Mouse (Mus musculus): ENCODE results near the gene Defb9. TPM values are rescaled to one million over a fixed set of nuclear protein-coding genes. Genes with fewer than 3 reads are reported as not detected.

Defb9 gene
- polyA plus RNA-seq (2014; fragmentation: Illumina TruSeq; extraction: RNeasy Lipid Tissue Mini Kit (QIAGEN cat#74804)): not detected

GRCm38 (mm10) chr8:21885321-21885720, at the start of gene Defb9:
TSS of gene Defb9 (minus strand) at chr8:21885421.

GRCm38 (mm10) chr8:21932610-21933009, 47.4 kb upstream of the Defb9 start, which contains the start of gene Defb15:
TSS of gene Defb15 (minus strand) at chr8:21932710.

GRCm38 (mm10) chr8:21906290-21906689, 21.1 kb upstream of the Defb9 start, which contains the start of gene Defb11:
TSS of gene Defb11 (minus strand) at chr8:21906412.

GRCm38 (mm10) chr8:21858586-21858985, 26.6 kb downstream of the Defb9 start, which contains the start of gene Defb10:
TSS of gene Defb10 (plus strand) at chr8:21858901.

Other genes with a start within 250 kb of the Defb9 start
- not detected for gene Defa17, start 229.6 kb downstream of the Defb9 start, polyA plus RNA-seq (2014; fragmentation: Illumina TruSeq; extraction: RNeasy Lipid Tissue Mini Kit (QIAGEN cat#74804))
- not detected for gene Defa34, start 219.6 kb downstream of the Defb9 start, polyA plus RNA-seq (2014; fragmentation: Illumina TruSeq; extraction: RNeasy Lipid Tissue Mini Kit (QIAGEN cat#74804))
- not detected for gene AY761184, start 181.8 kb downstream of the Defb9 start, polyA plus RNA-seq (2014; fragmentation: Illumina TruSeq; extraction: RNeasy Lipid Tissue Mini Kit (QIAGEN cat#74804))
- not detected for gene Defa24, start 150.9 kb downstream of the Defb9 start, polyA plus RNA-seq (2014; fragmentation: Illumina TruSeq; extraction: RNeasy Lipid Tissue Mini Kit (QIAGEN cat#74804))
- gene Defb50, start 61.9 kb downstream of the Defb9 start, polyA plus RNA-seq (2014; fragmentation: Illumina TruSeq; extraction: RNeasy Lipid Tissue Mini Kit (QIAGEN cat#74804)): not detected
- gene Defb2, start 45.5 kb downstream of the Defb9 start, polyA plus RNA-seq (2014; fragmentation: Illumina TruSeq; extraction: RNeasy Lipid Tissue Mini Kit (QIAGEN cat#74804)): not detected
- gene Defb10, start 26.5 kb downstream of the Defb9 start, polyA plus RNA-seq (2014; fragmentation: Illumina TruSeq; extraction: RNeasy Lipid Tissue Mini Kit (QIAGEN cat#74804)): not detected
- not detected for gene Defb11, start 21.0 kb upstream of the Defb9 start, polyA plus RNA-seq (2014; fragmentation: Illumina TruSeq; extraction: RNeasy Lipid Tissue Mini Kit (QIAGEN cat#74804))
- not detected for gene Defb15, start 47.3 kb upstream of the Defb9 start, polyA plus RNA-seq (2014; fragmentation: Illumina TruSeq; extraction: RNeasy Lipid Tissue Mini Kit (QIAGEN cat#74804))
- not detected for gene Defb35, start 52.9 kb upstream of the Defb9 start, polyA plus RNA-seq (2014; fragmentation: Illumina TruSeq; extraction: RNeasy Lipid Tissue Mini Kit (QIAGEN cat#74804))
- not detected for gene Defb13, start 61.3 kb upstream of the Defb9 start, polyA plus RNA-seq (2014; fragmentation: Illumina TruSeq; extraction: RNeasy Lipid Tissue Mini Kit (QIAGEN cat#74804))
- gene Fam90a1a, start 73.3 kb upstream of the Defb9 start, polyA plus RNA-seq (2014; fragmentation: Illumina TruSeq; extraction: RNeasy Lipid Tissue Mini Kit (QIAGEN cat#74804)): 0.31 TPM
- gene Ccdc70, start 84.4 kb upstream of the Defb9 start, polyA plus RNA-seq (2014; fragmentation: Illumina TruSeq; extraction: RNeasy Lipid Tissue Mini Kit (QIAGEN cat#74804)): not detected
- gene Atp7b, start 174.9 kb upstream of the Defb9 start, polyA plus RNA-seq (2014; fragmentation: Illumina TruSeq; extraction: RNeasy Lipid Tissue Mini Kit (QIAGEN cat#74804)): not detected
- 52.7 TPM for gene Alg11, start 175.3 kb upstream of the Defb9 start, polyA plus RNA-seq (2014; fragmentation: Illumina TruSeq; extraction: RNeasy Lipid Tissue Mini Kit (QIAGEN cat#74804))
- 8.5 TPM for gene Nek5, start 239.6 kb upstream of the Defb9 start, polyA plus RNA-seq (2014; fragmentation: Illumina TruSeq; extraction: RNeasy Lipid Tissue Mini Kit (QIAGEN cat#74804))